In the genomic region with DNA sequence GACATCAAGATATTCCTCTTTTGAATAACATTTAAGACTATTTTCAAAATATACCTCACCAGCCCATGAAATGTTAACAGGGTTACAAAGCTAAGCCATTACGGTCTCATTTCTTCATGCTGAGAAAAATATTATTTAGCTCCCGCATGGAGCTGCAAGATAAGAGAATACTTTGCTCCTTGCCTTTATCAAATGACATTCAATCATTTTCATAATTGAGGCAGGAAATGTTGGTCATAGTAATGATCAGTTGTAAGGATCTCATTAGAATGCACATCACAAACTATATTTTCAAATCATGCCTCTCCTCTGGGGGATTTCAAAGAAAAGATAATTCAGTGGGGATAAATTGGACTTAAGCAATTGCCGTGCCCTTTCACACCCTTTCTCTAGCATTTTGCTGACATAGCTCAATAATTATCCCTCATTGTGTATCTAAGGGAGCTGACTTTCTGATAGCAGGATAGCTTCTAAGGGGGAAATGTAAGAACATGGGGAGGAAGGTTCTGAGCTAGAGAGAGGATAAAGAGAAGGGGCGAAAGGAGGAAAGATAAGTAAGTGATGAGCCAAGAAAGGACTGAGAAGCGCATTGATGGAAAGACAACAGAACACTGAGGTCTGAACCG, we compare ENCODE assay signal across 24 mouse cellular contexts. TPM values are rescaled to one million over a fixed set of nuclear protein-coding genes. Genes with fewer than 3 reads are reported as not detected.
"Had no signal": no experiment of that assay in that cellular context is flagged by ENCODE, and none has a peak within 500 bp of the region (broad histone marks: within the 10 kb centered on the region; RNA-seq: fewer than 3 reads in every experiment).

No protein-coding gene starts in this region.

- H3K36me3 ChIP-seq: liver, embryonic 13.5 days; neural tube, embryonic 13.5 days; stomach, embryonic 15.5 days had no signal

- DNase-seq: kidney, adult 2 months; kidney, postnatal 25 days; layer of hippocampus, adult 9-11 months; layer of hippocampus, postnatal 36 days; liver, embryonic 13.5 days; lung, adult 2 months; lung, postnatal 14 days; lung, postnatal 4 days; retina, postnatal 1 day; right cerebral cortex, postnatal 25 days; spleen, adult 18-20 months; thymus, postnatal 25 days had no signal

- ATAC-seq: intestine, postnatal 0 days had no signal

- H3K9ac ChIP-seq: liver, embryonic 13.5 days; neural tube, embryonic 13.5 days; stomach, embryonic 15.5 days had no signal

- H3K4me3 ChIP-seq: layer of hippocampus, adult 2 months; left cerebral cortex, adult 2 months; liver, embryonic 13.5 days; myocyte; neural tube, embryonic 13.5 days; stomach, embryonic 15.5 days had no signal

- H3K4me2 ChIP-seq: liver, embryonic 13.5 days; neural tube, embryonic 13.5 days; stomach, embryonic 15.5 days had no signal

- H3K27me3 ChIP-seq: liver, embryonic 13.5 days; neural tube, embryonic 13.5 days; stomach, embryonic 15.5 days had no signal

- H3K9me3 ChIP-seq: liver, embryonic 13.5 days; neural tube, embryonic 13.5 days; stomach, embryonic 15.5 days had no signal

- H3K4me1 ChIP-seq: liver, embryonic 13.5 days; neural tube, embryonic 13.5 days; stomach, embryonic 15.5 days had no signal

- H3K27ac ChIP-seq: kidney, postnatal 0 days; layer of hippocampus, adult 2 months; left cerebral cortex, adult 2 months; liver, embryonic 13.5 days; neural tube, embryonic 13.5 days; stomach, embryonic 15.5 days had no signal

RNA-seq across cellular contexts. Expression of a gene that starts 47.5 kb away (rescaled TPM):
- total RNA-seq: liver, adult 2 months; megakaryocyte-erythroid progenitor cell, adult 5-6 weeks; monocyte, adult 5-6 weeks; neutrophil, adult 5-6 weeks had no signal
- polyA plus RNA-seq: liver, adult 2 months; liver, embryonic 13.5 days; liver, embryonic 16.5 days; lung, adult 2 months; myocyte had no signal
